Mouse (Mus musculus): ENCODE data around the gene Kcnk13. TPM values are rescaled to one million over a fixed set of nuclear protein-coding genes. Genes with fewer than 3 reads are reported as not detected.
A peak's percentile ranks its signal among the peaks of the same experiment; 100 is the strongest.

Kcnk13 gene
- polyA plus RNA-seq, 1 experiment from 2014 or later = 0.41 TPM

DNA sequence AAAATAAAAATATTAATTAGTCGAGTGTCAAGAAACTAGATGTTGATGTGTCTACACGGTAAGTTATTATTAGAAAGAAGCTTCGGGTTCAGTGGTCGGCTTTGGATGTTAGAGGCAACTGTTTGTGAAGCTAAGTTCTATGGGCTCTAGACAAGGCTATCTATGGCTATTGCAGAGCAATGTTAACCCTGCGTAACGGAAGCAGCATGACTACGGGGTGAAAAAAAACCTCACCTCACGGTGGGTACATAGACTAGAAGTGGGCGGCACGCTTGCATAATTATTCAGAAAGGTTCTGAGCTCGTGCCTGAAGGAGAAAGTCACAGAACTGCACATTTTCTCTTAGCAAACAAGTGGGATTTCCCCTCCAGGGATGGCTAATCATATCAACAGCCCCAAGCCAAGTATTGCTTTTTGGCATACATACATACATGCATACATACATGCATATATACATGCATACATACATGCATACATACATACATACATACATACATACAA lies 28.1 kb downstream of the Kcnk13 start:
- ATAC-seq (replicated peaks; ENCODE audit: insufficient number of reproducible peaks, low FRiP score, low TSS enrichment, low read depth) (no peak), DNase-seq (ENCODE audit: low spot score) (no peak)
- Histone ChIP-seq H3K4me2 (ENCODE audit: low read depth, low read length) (no peak overlapping the region), H3K27me3 (ENCODE audit: control insufficient read depth, insufficient read depth, low read length) (no peaks in the 10 kb centered on the region), H3K36me3 (replicated peaks; ENCODE audit: control insufficient read depth, insufficient read depth, low read depth, low read length) (no peaks in the 10 kb centered on the region), H3K27ac (replicated peaks; ENCODE audit: low read depth, low read length) (no peak overlapping the region), H3K4me1 (ENCODE audit: control insufficient read depth, insufficient read depth, low read length) (no peaks in the 10 kb centered on the region), H3K9ac (replicated peaks; ENCODE audit: low read length) (no peak overlapping the region), H3K9me3 (replicated peaks; ENCODE audit: control insufficient read depth, low read length) (no peaks in the 10 kb centered on the region), H3K4me3 (ENCODE audit: low read depth, low read length) (no peak overlapping the region)
- 89% methylated on average over 11 of the region's 11 CpGs for WGBS

- no peak overlapping the region for H3K4me2 ChIP-seq (ENCODE audit: low read depth, low read length)
- DNase-seq (ENCODE audit: low spot score) (no peak), ATAC-seq (replicated peaks; ENCODE audit: insufficient number of reproducible peaks, low FRiP score, low TSS enrichment, low read depth) (no peak)
- no peak overlapping the region for H3K4me3 ChIP-seq (ENCODE audit: low read depth, low read length)
- no peaks in the 10 kb centered on the region for H3K9me3 ChIP-seq (replicated peaks; ENCODE audit: control insufficient read depth, low read length)
- no peaks in the 10 kb centered on the region for H3K27me3 ChIP-seq (ENCODE audit: control insufficient read depth, insufficient read depth, low read length)
- no peaks in the 10 kb centered on the region for H3K36me3 ChIP-seq (replicated peaks; ENCODE audit: control insufficient read depth, insufficient read depth, low read depth, low read length)
- no peaks in the 10 kb centered on the region for H3K4me1 ChIP-seq (ENCODE audit: control insufficient read depth, insufficient read depth, low read length)
- H3K9ac ChIP-seq (replicated peaks; ENCODE audit: low read length) = no peak overlapping the region
- WGBS = 78% methylated on average over 10 of the region's 10 CpGs
- no peak overlapping the region for H3K27ac ChIP-seq (replicated peaks; ENCODE audit: low read depth, low read length)
Observed at GRCm38 (mm10) chr12:99993146-99993890, 29.0 kb downstream of the Kcnk13 start.

DNA sequence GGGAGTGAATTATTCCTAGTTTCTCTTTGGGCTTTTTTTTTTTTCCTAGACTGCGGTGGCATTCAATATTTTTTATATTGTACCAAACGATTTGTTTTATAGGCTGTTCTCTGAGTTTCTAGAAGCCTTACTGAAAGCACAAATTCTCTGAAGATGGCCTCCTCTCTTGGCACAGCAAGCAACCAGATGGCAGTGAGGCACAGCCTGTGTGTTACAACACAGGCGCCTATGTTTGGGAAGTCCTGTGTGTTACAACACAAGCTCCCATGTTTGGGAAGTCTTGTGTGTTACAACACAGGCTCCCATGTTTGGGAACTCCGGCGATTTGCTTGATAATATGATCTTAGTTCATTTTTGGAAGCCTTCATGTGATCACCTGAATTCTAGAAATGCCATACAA lies 31.7 kb downstream of the Kcnk13 start:
- Histone ChIP-seq H3K36me3 (replicated peaks; ENCODE audit: control insufficient read depth, insufficient read depth, low read depth, low read length) (no peaks in the 10 kb centered on the region), H3K4me3 (ENCODE audit: low read depth, low read length) (no peak overlapping the region), H3K9ac (replicated peaks; ENCODE audit: low read length) (no peak overlapping the region), H3K4me1 (ENCODE audit: control insufficient read depth, insufficient read depth, low read length) (no peaks in the 10 kb centered on the region), H3K4me2 (ENCODE audit: low read depth, low read length) (no peak overlapping the region), H3K9me3 (replicated peaks; ENCODE audit: control insufficient read depth, low read length) (no peaks in the 10 kb centered on the region), H3K27me3 (ENCODE audit: control insufficient read depth, insufficient read depth, low read length) (no peaks in the 10 kb centered on the region), H3K27ac (replicated peaks; ENCODE audit: low read depth, low read length) (no peak overlapping the region)
- DNase-seq (ENCODE audit: low spot score) (no peak), ATAC-seq (replicated peaks; ENCODE audit: insufficient number of reproducible peaks, low FRiP score, low TSS enrichment, low read depth) (no peak)
- 91% methylated on average over 5 of the region's 5 CpGs for WGBS

- no peak for ATAC-seq (replicated peaks; ENCODE audit: insufficient number of reproducible peaks, low FRiP score, low TSS enrichment, low read depth)
- H3K4me1 ChIP-seq (ENCODE audit: control insufficient read depth, insufficient read depth, low read length) = no peaks in the 10 kb centered on the region
- no peaks in the 10 kb centered on the region for H3K27me3 ChIP-seq (ENCODE audit: control insufficient read depth, insufficient read depth, low read length)
- H3K27ac ChIP-seq (replicated peaks; ENCODE audit: low read depth, low read length) = no peak overlapping the region
- H3K4me3 ChIP-seq (ENCODE audit: low read depth, low read length) = no peak overlapping the region
- H3K9ac ChIP-seq (replicated peaks; ENCODE audit: low read length) = no peak overlapping the region
- H3K36me3 ChIP-seq (replicated peaks; ENCODE audit: control insufficient read depth, insufficient read depth, low read depth, low read length) = no peaks in the 10 kb centered on the region
- no peaks in the 10 kb centered on the region for H3K9me3 ChIP-seq (replicated peaks; ENCODE audit: control insufficient read depth, low read length)
- H3K4me2 ChIP-seq (ENCODE audit: low read depth, low read length) = no peak overlapping the region
- no peak for DNase-seq (ENCODE audit: low spot score)
- 82% methylated on average over 5 of the region's 5 CpGs for WGBS
Observed at GRCm38 (mm10) chr12:99999726-100000125, 35.4 kb downstream of the Kcnk13 start.

DNA sequence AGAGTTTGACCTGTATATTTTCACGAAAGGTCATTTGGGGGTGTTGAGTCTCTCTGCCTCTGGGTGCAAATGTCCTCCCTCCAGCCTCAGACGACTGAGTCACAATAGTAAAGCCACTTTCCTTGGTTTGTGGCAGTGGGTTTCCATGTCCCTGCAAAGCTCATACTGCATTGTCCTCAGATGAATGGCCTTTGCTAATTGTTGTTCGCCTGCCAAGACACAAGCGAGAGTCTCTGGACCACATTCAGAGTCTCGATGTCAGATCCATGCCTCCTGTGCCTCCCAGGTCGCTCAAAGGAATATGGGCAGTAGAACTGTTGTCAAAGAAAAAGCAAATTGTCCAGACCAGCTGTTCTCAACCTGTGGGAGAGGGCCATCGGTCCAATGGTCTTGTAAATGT lies 36.1 kb downstream of the Kcnk13 start:
- Histone ChIP-seq H3K4me3 (ENCODE audit: low read depth, low read length) (no peak overlapping the region), H3K27me3 (ENCODE audit: control insufficient read depth, insufficient read depth, low read length) (no peaks in the 10 kb centered on the region), H3K27ac (replicated peaks; ENCODE audit: low read depth, low read length) (no peak overlapping the region), H3K4me1 (ENCODE audit: control insufficient read depth, insufficient read depth, low read length) (no peaks in the 10 kb centered on the region), H3K4me2 (ENCODE audit: low read depth, low read length) (no peak overlapping the region), H3K9ac (replicated peaks; ENCODE audit: low read length) (no peak overlapping the region), H3K9me3 (replicated peaks; ENCODE audit: control insufficient read depth, low read length) (no peaks in the 10 kb centered on the region), H3K36me3 (replicated peaks; ENCODE audit: control insufficient read depth, insufficient read depth, low read depth, low read length) (no peaks in the 10 kb centered on the region)
- no peak for DNase-seq (ENCODE audit: low spot score)
- ATAC-seq (replicated peaks; ENCODE audit: insufficient number of reproducible peaks, low FRiP score, low TSS enrichment, low read depth) = no peak
- 86% methylated on average over 7 of the region's 7 CpGs for WGBS

GRCm38 (mm10) chr12:100001246-100001645 lies 36.9 kb downstream of the Kcnk13 start:
- H3K9ac ChIP-seq (replicated peaks; ENCODE audit: low read length) = no peak overlapping the region
- no peak overlapping the region for H3K4me2 ChIP-seq (ENCODE audit: low read depth, low read length)
- WGBS = 87% methylated on average over 3 of the region's 3 CpGs
- H3K27ac ChIP-seq (replicated peaks; ENCODE audit: low read depth, low read length) = no peak overlapping the region
- DNase-seq (ENCODE audit: low spot score) (no peak), ATAC-seq (replicated peaks; ENCODE audit: insufficient number of reproducible peaks, low FRiP score, low TSS enrichment, low read depth) (no peak)
- H3K4me3 ChIP-seq (ENCODE audit: low read depth, low read length) = no peak overlapping the region
- no peaks in the 10 kb centered on the region for H3K36me3 ChIP-seq (replicated peaks; ENCODE audit: control insufficient read depth, insufficient read depth, low read depth, low read length)
- H3K9me3 ChIP-seq (replicated peaks; ENCODE audit: control insufficient read depth, low read length) = no peaks in the 10 kb centered on the region
- no peaks in the 10 kb centered on the region for H3K4me1 ChIP-seq (ENCODE audit: control insufficient read depth, insufficient read depth, low read length)
- H3K27me3 ChIP-seq (ENCODE audit: control insufficient read depth, insufficient read depth, low read length) = no peaks in the 10 kb centered on the region

DNA sequence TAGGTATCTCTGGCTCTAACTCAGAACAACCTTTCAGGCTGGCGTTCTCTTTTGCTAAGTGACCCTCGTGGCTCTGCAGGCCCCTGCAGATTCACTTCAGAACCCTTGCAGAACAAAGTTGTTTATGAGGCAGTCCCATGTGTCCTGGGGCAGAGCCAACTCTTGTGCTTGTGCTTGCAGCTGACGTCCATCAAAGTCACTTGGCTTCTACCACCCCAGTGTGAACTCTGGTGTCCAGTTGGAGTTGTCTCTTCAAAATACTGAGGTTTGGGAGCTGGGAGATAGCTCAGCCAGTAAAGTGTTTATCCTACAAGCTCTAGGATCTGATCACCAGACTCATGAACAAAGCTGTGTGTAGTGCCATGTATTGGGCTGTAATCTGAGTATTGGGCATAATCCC lies 37.6 kb downstream of the Kcnk13 start:
- Histone ChIP-seq H3K27ac (replicated peaks; ENCODE audit: low read depth, low read length) (no peak overlapping the region), H3K27me3 (ENCODE audit: control insufficient read depth, insufficient read depth, low read length) (no peaks in the 10 kb centered on the region), H3K36me3 (replicated peaks; ENCODE audit: control insufficient read depth, insufficient read depth, low read depth, low read length) (no peaks in the 10 kb centered on the region), H3K9me3 (replicated peaks; ENCODE audit: control insufficient read depth, low read length) (no peaks in the 10 kb centered on the region), H3K4me2 (ENCODE audit: low read depth, low read length) (no peak overlapping the region), H3K4me1 (ENCODE audit: control insufficient read depth, insufficient read depth, low read length) (no peaks in the 10 kb centered on the region), H3K4me3 (ENCODE audit: low read depth, low read length) (no peak overlapping the region), H3K9ac (replicated peaks; ENCODE audit: low read length) (no peak overlapping the region)
- 89% methylated on average over 3 of the region's 3 CpGs for WGBS
- ATAC-seq (replicated peaks; ENCODE audit: insufficient number of reproducible peaks, low FRiP score, low TSS enrichment, low read depth) = no peak
- no peak for DNase-seq (ENCODE audit: low spot score)

GRCm38 (mm10) chr12:100002914-100003587 lies 38.8 kb downstream of the Kcnk13 start:
- no peaks in the 10 kb centered on the region for H3K9me3 ChIP-seq (replicated peaks; ENCODE audit: control insufficient read depth, low read length)
- no peak for ATAC-seq (replicated peaks; ENCODE audit: insufficient number of reproducible peaks, low FRiP score, low TSS enrichment, low read depth)
- no peak overlapping the region for H3K4me3 ChIP-seq (ENCODE audit: low read depth, low read length)
- H3K4me2 ChIP-seq (ENCODE audit: low read depth, low read length) = no peak overlapping the region
- H3K27me3 ChIP-seq (ENCODE audit: control insufficient read depth, insufficient read depth, low read length) = no peaks in the 10 kb centered on the region
- WGBS = 38% methylated on average over 8 of the region's 8 CpGs
- H3K4me1 ChIP-seq (ENCODE audit: control insufficient read depth, insufficient read depth, low read length) = no peaks in the 10 kb centered on the region
- no peaks in the 10 kb centered on the region for H3K36me3 ChIP-seq (replicated peaks; ENCODE audit: control insufficient read depth, insufficient read depth, low read depth, low read length)
- H3K9ac ChIP-seq (replicated peaks; ENCODE audit: low read length) = no peak overlapping the region
- DNase-seq (ENCODE audit: low spot score) = peak; percentile 3
- H3K27ac ChIP-seq (replicated peaks; ENCODE audit: low read depth, low read length) = no peak overlapping the region

Data from embryonic facial prominence, embryonic 11.5 days (tissue).